Mouse (Mus musculus) spleen, adult 2 months (tissue): ENCODE data around the gene Lmx1a.

Experiments
- CTCF ChIP-seq: fragments of 200-500 bp; IDR thresholded peaks from 2 replicates; pipeline ENCODE4 v1.5.1; 2011; ENCODE audit warnings: mild to moderate bottlenecking, inconsistent platforms; ENCODE audit not compliant: insufficient read depth, insufficient read length, insufficient replicate concordance; ENCODE audit errors: extremely low read depth
- POLR2A ChIP-seq: fragments of 200-500 bp; IDR thresholded peaks from 2 replicates; pipeline ENCODE4 v1.6.1; 2011; ENCODE audit warnings: low read depth, low read length, inconsistent platforms

DNA sequence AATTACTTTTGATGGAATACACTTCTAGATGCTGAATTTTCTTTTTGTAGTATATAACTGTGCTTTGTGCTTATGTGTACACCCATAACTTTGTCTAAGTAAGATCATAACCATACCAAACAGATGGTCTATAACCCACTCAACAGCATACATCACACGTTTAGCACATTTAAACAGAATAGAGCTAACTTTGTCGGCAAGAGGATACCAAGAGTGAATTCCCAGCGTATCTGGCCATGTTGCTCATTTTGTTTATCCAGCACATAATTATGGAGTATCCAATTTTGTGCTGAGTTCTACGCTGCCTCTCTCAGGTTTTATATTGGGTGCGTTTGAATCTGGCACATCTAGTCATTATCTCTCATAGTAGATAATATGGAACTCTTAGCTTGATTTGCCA is 196.7 kb downstream of the Lmx1a start:
- TF ChIP-seq CTCF (no peak), POLR2A (no peak)
